Mouse (Mus musculus) CH12.LX (cell line): ENCODE data around the gene Ecm1. TPM values are rescaled to one million over a fixed set of nuclear protein-coding genes. Genes with fewer than 3 reads are reported as not detected.

Experiments used
- DNase-seq: peaks from one replicate; pipeline ENCODE4 v3.0.0-alpha.2; 2013; ENCODE audit errors: extremely low read depth
- H3K27ac ChIP-seq: 2 replicates; pipeline ENCODE4 v1.5.1; 2012; ENCODE audit warnings: low read depth, mild to moderate bottlenecking, control low read depth, moderate library complexity; ENCODE audit not compliant: insufficient read depth
- H3K27me3 ChIP-seq: replicated peaks from 2 replicates; pipeline ENCODE3; 2012; ENCODE audit warnings: inconsistent platforms
- H3K36me3 ChIP-seq, 2 experiments: replicated peaks in 1 of 2; 2 replicates each; pipeline versions ENCODE3 to v1.6.1; 2012; ENCODE audit warnings: inconsistent platforms in 1 of 2, low read length in 1 of 2, mild to moderate bottlenecking in 1 of 2, mixed read lengths in 1 of 2, moderate library complexity in 1 of 2; ENCODE audit not compliant: control insufficient read depth in 1 of 2, insufficient read depth in 1 of 2
- H3K4me1 ChIP-seq, 2 experiments: 2 replicates each; pipeline ENCODE4 v1.6.1; 2012; ENCODE audit warnings: inconsistent platforms in 1 of 2, moderate library complexity in 1 of 2; ENCODE audit not compliant: insufficient read depth in 2 of 2, control insufficient read depth in 1 of 2
- H3K4me2 ChIP-seq: 2 replicates; pipeline ENCODE4 v1.6.1; 2012; ENCODE audit warnings: low read depth, mild to moderate bottlenecking, control low read depth; ENCODE audit not compliant: poor library complexity, insufficient read depth, severe bottlenecking
- H3K4me3 ChIP-seq, 3 experiments: fragments of 150-350 bp in 1 of 3; sonication (generic) in 1 of 3; replicated peaks in 1 of 3; 2 replicates each; pipeline versions ENCODE3 to v1.5.1; 2011 to 2012; ENCODE audit warnings: low read depth in 2 of 3, low read length in 2 of 3, mild to moderate bottlenecking in 2 of 3, moderate library complexity in 2 of 3, control low read depth in 1 of 3, improper control_type of control experiment in 1 of 3, inconsistent platforms in 1 of 3, mixed read lengths in 1 of 3; ENCODE audit not compliant: poor library complexity in 1 of 3
- H3K79me2 ChIP-seq: replicated peaks from 2 replicates; pipeline ENCODE4 v1.6.1; 2012; ENCODE audit warnings: mild to moderate bottlenecking, moderate library complexity; ENCODE audit not compliant: control insufficient read depth, poor library complexity, insufficient read depth, severe bottlenecking; ENCODE audit errors: extremely low read depth
- H3K9ac ChIP-seq: 2 replicates; pipeline ENCODE4 v1.6.1; 2012; ENCODE audit warnings: low read depth, mild to moderate bottlenecking, control low read depth, moderate library complexity; ENCODE audit not compliant: insufficient read depth
- H3K9me3 ChIP-seq: replicated peaks from 2 replicates; pipeline ENCODE3; 2012; ENCODE audit warnings: low read length, inconsistent platforms, mixed read lengths
- BHLHE40 ChIP-seq: IDR thresholded peaks from 2 replicates; pipeline ENCODE4 v1.6.1; 2011; ENCODE audit warnings: mild to moderate bottlenecking, low read depth, low read length, improper control_type of control experiment
- CHD1 ChIP-seq: IDR thresholded peaks from 2 replicates; pipeline ENCODE4 v1.6.1; 2012; ENCODE audit warnings: low read depth, low read length, improper control_type of control experiment, inconsistent platforms
- CTCF ChIP-seq, 2 experiments: IDR thresholded peaks in 1 of 2; conservative IDR thresholded peaks in 1 of 2; 2 replicates each; pipeline ENCODE4 v1.5.1; 2011 to 2012; ENCODE audit warnings: low read depth in 2 of 2, low read length in 2 of 2, improper control_type of control experiment in 1 of 2, inconsistent platforms in 1 of 2, mild to moderate bottlenecking in 1 of 2, moderate library complexity in 1 of 2
- E2F4 ChIP-seq: IDR thresholded peaks from 2 replicates; pipeline ENCODE4 v1.6.1; 2011; ENCODE audit warnings: low read depth, low read length, improper control_type of control experiment; ENCODE audit not compliant: insufficient replicate concordance
- ELF1 ChIP-seq: IDR thresholded peaks from 2 replicates; pipeline ENCODE4 v1.6.1; 2014; ENCODE audit warnings: low read depth, mild to moderate bottlenecking, inconsistent platforms, low read length, improper control_type of control experiment
- HCFC1 ChIP-seq: IDR thresholded peaks from 2 replicates; pipeline ENCODE4 v1.6.1; 2012; ENCODE audit warnings: low read depth, mild to moderate bottlenecking, inconsistent platforms, low read length, improper control_type of control experiment
- IRF4 ChIP-seq: IDR thresholded peaks from 2 replicates; pipeline ENCODE4 v1.6.1; 2014; ENCODE audit warnings: low read depth, mild to moderate bottlenecking, inconsistent platforms, low read length, improper control_type of control experiment
- JUN ChIP-seq: IDR thresholded peaks from 2 replicates; pipeline ENCODE4 v1.6.1; 2011; ENCODE audit warnings: low read depth, mild to moderate bottlenecking, low read length, improper control_type of control experiment, moderate library complexity; ENCODE audit not compliant: insufficient read depth
- KAT2A ChIP-seq: IDR thresholded peaks from 2 replicates; pipeline ENCODE4 v1.6.1; 2012; ENCODE audit warnings: low read length, improper control_type of control experiment, inconsistent platforms; ENCODE audit not compliant: insufficient replicate concordance
- MAFK ChIP-seq: IDR thresholded peaks from 2 replicates; pipeline ENCODE4 v1.6.1; 2011; ENCODE audit warnings: low read length, improper control_type of control experiment; ENCODE audit not compliant: insufficient replicate concordance
- MAX ChIP-seq: IDR thresholded peaks from 2 replicates; pipeline ENCODE4 v1.6.1; 2011; ENCODE audit warnings: low read length, improper control_type of control experiment
- MAZ ChIP-seq: IDR thresholded peaks from 2 replicates; pipeline ENCODE4 v1.6.1; 2012; ENCODE audit warnings: low read depth, mild to moderate bottlenecking, inconsistent platforms, low read length, improper control_type of control experiment, moderate library complexity
- MEF2A ChIP-seq: IDR thresholded peaks from 2 replicates; pipeline ENCODE4 v1.6.1; 2014; ENCODE audit warnings: low read depth, mild to moderate bottlenecking, inconsistent platforms, low read length, improper control_type of control experiment, borderline replicate concordance
- MXI1 ChIP-seq: IDR thresholded peaks from 2 replicates; pipeline ENCODE4 v1.6.1; 2011; ENCODE audit warnings: mild to moderate bottlenecking, low read depth, low read length, improper control_type of control experiment
- MYC ChIP-seq: IDR thresholded peaks from 2 replicates; pipeline ENCODE4 v1.6.1; 2011; ENCODE audit warnings: low read depth, mild to moderate bottlenecking, improper control_type of control experiment, low read length
- NELFE ChIP-seq: IDR thresholded peaks from 2 replicates; pipeline ENCODE4 v1.6.1; 2011; ENCODE audit warnings: low read depth, low read length, improper control_type of control experiment
- NRF1 ChIP-seq: IDR thresholded peaks from 2 replicates; pipeline ENCODE4 v1.6.1; 2014; ENCODE audit warnings: low read depth, mild to moderate bottlenecking, inconsistent platforms, low read length, improper control_type of control experiment, moderate library complexity
- PAX5 ChIP-seq: IDR thresholded peaks from 2 replicates; pipeline ENCODE4 v1.6.1; 2012; ENCODE audit warnings: low read length, inconsistent platforms, mixed read lengths
- POLR2A ChIP-seq: IDR thresholded peaks from 2 replicates; pipeline ENCODE4 v1.6.1; 2011; ENCODE audit warnings: low read depth, mild to moderate bottlenecking, improper control_type of control experiment, low read length
- POLR2AphosphoS2 ChIP-seq: IDR thresholded peaks from 2 replicates; pipeline ENCODE4 v1.6.1; 2011; ENCODE audit warnings: low read depth, low read length, improper control_type of control experiment
- RCOR1 ChIP-seq: conservative IDR thresholded peaks from 2 replicates; pipeline ENCODE4 v1.6.1; 2012; ENCODE audit warnings: low read depth, mild to moderate bottlenecking, inconsistent platforms, low read length, improper control_type of control experiment
- SIN3A ChIP-seq: IDR thresholded peaks from 2 replicates; pipeline ENCODE4 v1.6.1; 2012; ENCODE audit warnings: low read length, improper control_type of control experiment, inconsistent platforms
- TBP ChIP-seq: conservative IDR thresholded peaks from 2 replicates; pipeline ENCODE4 v1.6.1; 2011; ENCODE audit warnings: low read depth, low read length, improper control_type of control experiment
- UBTF ChIP-seq: IDR thresholded peaks from 2 replicates; pipeline ENCODE4 v1.6.1; 2012; ENCODE audit warnings: low read depth, mild to moderate bottlenecking, inconsistent platforms, low read length, improper control_type of control experiment, moderate library complexity
- USF1 ChIP-seq: IDR thresholded peaks from 2 replicates; pipeline ENCODE4 v1.6.1; 2014; ENCODE audit warnings: low read depth, mild to moderate bottlenecking, inconsistent platforms, low read length, improper control_type of control experiment
- USF2 ChIP-seq: conservative IDR thresholded peaks from 2 replicates; pipeline ENCODE4 v1.6.1; 2011; ENCODE audit warnings: low read depth, low read length, improper control_type of control experiment
- ZC3H11A ChIP-seq: IDR thresholded peaks from 2 replicates; pipeline ENCODE4 v1.6.1; 2012; ENCODE audit warnings: low read depth, mild to moderate bottlenecking, inconsistent platforms, low read length, improper control_type of control experiment
- ZKSCAN1 ChIP-seq: IDR thresholded peaks from 2 replicates; pipeline ENCODE4 v1.6.1; 2012; ENCODE audit warnings: low read depth, inconsistent platforms, low read length, improper control_type of control experiment, borderline replicate concordance
- dilution Hi-C: fragments of 300-500 bp; cut with MboI; formaldehyde crosslinking; loops from 2 replicates; pipeline ENCODE4 v1.14.3; 2020; ENCODE audit warnings: low sequenced_read_pairs; ENCODE audit not compliant: extremely low pct_unique_long_range_greater_than_20kb, extremely low pct_ligation_motif_present
- in situ Hi-C: fragments of 300-500 bp; cut with MboI; formaldehyde crosslinking; loops from 3 replicates; pipeline ENCODE4 v1.14.3; 2019; ENCODE audit warnings: low sequenced_read_pairs, low pct_ligation_motif_present, low pct_unique_long_range_greater_than_20kb, mixed read lengths
- polyA plus RNA-seq: library from polyadenylated mRNA; unstranded; fragments of >175 nt; gene quantifications from 2 replicates; pipeline ENCODE4 v1.2.1, GENCODE M21; 2012; ENCODE audit warnings: low read depth; ENCODE audit not compliant: insufficient read length
- total RNA-seq, 2 experiments: library from RNA; depleted of rRNA; stranded (reverse); fragments of 300-350 nt in 1 of 2; fragments of >200 nt in 1 of 2; gene quantifications; 2 replicates each; pipeline ENCODE4 v1.2.3; 2012 to 2014

The Ecm1 gene
- total and polyA plus RNA-seq, 3 experiments: 0.40 to 4.0 (median 0.42) TPM

DNA sequence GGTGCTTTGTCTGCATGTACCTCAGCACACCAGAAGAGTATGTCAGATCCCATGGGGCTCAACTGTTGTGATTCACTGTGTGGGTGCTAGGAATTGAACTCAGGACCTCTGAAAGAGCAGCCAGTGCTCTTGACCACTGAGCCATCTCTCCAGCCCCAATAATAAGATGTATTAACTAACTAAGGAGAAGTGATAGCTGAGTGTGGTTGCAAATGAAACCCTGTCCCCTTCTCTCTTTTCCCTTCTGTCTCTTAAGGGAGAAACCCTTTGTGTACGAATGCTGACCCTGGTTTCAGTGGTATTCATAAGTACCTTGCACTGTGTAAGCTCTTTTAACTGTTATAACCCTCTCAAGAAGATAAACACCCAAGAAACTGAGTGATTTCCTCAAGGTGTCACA is 23.3 kb downstream of the Ecm1 start:
- H3K27me3 ChIP-seq: no peaks in the 10 kb centered on the region
- H3K36me3 ChIP-seq: no peaks in the 10 kb centered on the region
- no peak for DNase-seq
- H3K4me1 ChIP-seq: peaks cover 5 to 22% of the 10 kb centered on the region in 2 experiments
- in situ Hi-C loops: no loop called here
- H3K27ac ChIP-seq: no peak overlapping the region
- H3K4me3 ChIP-seq: no peak overlapping the region
- H3K9ac ChIP-seq: no peak overlapping the region
- no peak for TF ChIP-seq NELFE
- TF ChIP-seq CTCF (conservative IDR thresholded peaks at IDR 0.05 in 1 of 2, IDR thresholded peaks at IDR 0.05 in 1 of 2; ENCODE audit: low read depth in 2 of 2, low read length in 2 of 2): no peak
- TF ChIP-seq MAX: no peak
- TF ChIP-seq ELF1: peak; percentile 51; the same call in 1 of the 2 replicates
- no peak for TF ChIP-seq E2F4
- TF ChIP-seq KAT2A: no peak
- no peak for TF ChIP-seq CHD1
- no peak for TF ChIP-seq PAX5
- peak; percentile 76 for TF ChIP-seq IRF4
- TF ChIP-seq MXI1: no peak
- no peak for TF ChIP-seq MAFK
- TF ChIP-seq ZC3H11A: no peak
- no peak for TF ChIP-seq POLR2AphosphoS2
- TF ChIP-seq TBP: peak; percentile 90
- peak; percentile 15; the same call in 1 of the 2 replicates for TF ChIP-seq MEF2A
- TF ChIP-seq BHLHE40: no peak
- TF ChIP-seq RCOR1: no peak
- no peak for TF ChIP-seq NRF1
- no peak for TF ChIP-seq UBTF
- no peak for TF ChIP-seq USF1
- no peak for TF ChIP-seq HCFC1
- TF ChIP-seq SIN3A: no peak
- no peak for TF ChIP-seq USF2
- TF ChIP-seq MYC: no peak
- TF ChIP-seq MAZ: no peak
- TF ChIP-seq JUN: no peak
- no peak for TF ChIP-seq POLR2A
- TF ChIP-seq ZKSCAN1: no peak
- H3K79me2 ChIP-seq: no peaks in the 10 kb centered on the region
- H3K9me3 ChIP-seq: peaks cover 6% of the 10 kb centered on the region
- H3K4me2 ChIP-seq: no peak overlapping the region
- dilution Hi-C loops: no loop called here
